Mouse (Mus musculus) liver, adult 2 months (tissue): ENCODE measurements around the gene Adcy10.

Source experiments
- CTCF ChIP-seq: fragments of 200-500 bp; IDR thresholded peaks from 2 replicates; pipeline ENCODE4 v1.5.1; 2011; ENCODE audit warnings: low read depth, low read length, control low read depth
- POLR2A ChIP-seq: fragments of 200-500 bp; IDR thresholded peaks from 2 replicates; pipeline ENCODE4 v1.6.1; 2011; ENCODE audit warnings: low read length, control low read depth; ENCODE audit not compliant: insufficient read depth; ENCODE audit errors: extremely low read depth

DNA sequence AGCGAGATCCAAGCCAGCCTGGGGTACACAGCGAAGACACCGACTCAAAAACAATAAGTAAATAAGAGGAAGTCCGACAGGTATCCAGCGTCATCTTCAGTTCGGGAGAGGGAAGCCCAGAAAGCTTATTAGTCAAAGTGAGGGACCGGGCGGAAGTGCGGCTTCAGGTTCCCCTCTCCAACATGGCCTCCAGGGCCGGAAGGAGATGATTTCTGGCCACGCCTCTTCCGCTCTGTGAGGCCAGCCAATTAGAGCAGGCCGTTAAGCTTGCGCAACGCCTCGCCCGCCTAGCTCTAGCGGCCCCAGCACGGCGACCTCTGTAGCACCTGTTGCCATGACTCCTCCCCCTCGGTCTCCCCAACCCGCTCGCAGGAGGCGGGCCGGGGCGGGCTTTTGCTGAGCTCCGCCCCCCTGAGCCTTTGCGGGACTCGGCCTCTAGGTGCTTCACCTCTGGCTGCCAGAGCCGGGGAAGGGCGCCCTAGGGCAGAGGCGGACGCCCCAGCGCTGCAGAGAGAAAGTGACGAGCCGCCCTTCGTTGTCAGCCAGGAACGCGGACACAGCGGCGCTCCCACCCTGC lies 24.1 kb upstream of the Adcy10 start:
- TF ChIP-seq CTCF (no peak), POLR2A (peak; percentile 98)
